Mouse (Mus musculus): Measurements from ENCODE around the gene Gm11444.

Gene Gm11444

GRCm38 (mm10) chr11:85835001-85835752, 15.0 kb downstream of the Gm11444 start:
- no peak for DNase-seq

GRCm38 (mm10) chr11:85834386-85834931, 15.7 kb downstream of the Gm11444 start:
- no peak for DNase-seq

- DNase-seq: no peak
Observed at GRCm38 (mm10) chr11:85833761-85834385, 16.3 kb downstream of the Gm11444 start.

- DNase-seq: no peak
Observed at GRCm38 (mm10) chr11:85833081-85833521, 17.0 kb downstream of the Gm11444 start.

- DNase-seq: peak; percentile 40
Observed at GRCm38 (mm10) chr11:85832231-85832924, 17.8 kb downstream of the Gm11444 start, which contains the start of gene Tbx2. Gene Tbx2, plus strand, starts transcription at chr11:85832551.

GRCm38 (mm10) chr11:85831656-85832230, 18.4 kb downstream of the Gm11444 start:
- no peak for DNase-seq

- no peak for DNase-seq
Observed at GRCm38 (mm10) chr11:85830901-85831341, 19.2 kb downstream of the Gm11444 start.

GRCm38 (mm10) chr11:85829520-85830440, 20.4 kb downstream of the Gm11444 start:
- DNase-seq: no peak

- DNase-seq: no peak
Observed at GRCm38 (mm10) chr11:85828691-85829519, 21.2 kb downstream of the Gm11444 start.

- no peak for DNase-seq
Observed at GRCm38 (mm10) chr11:85827342-85827741, 22.8 kb downstream of the Gm11444 start.

GRCm38 (mm10) chr11:85825823-85826222, 24.3 kb downstream of the Gm11444 start:
- no peak for DNase-seq

- no peak for DNase-seq
Observed at GRCm38 (mm10) chr11:85825031-85825430, 25.1 kb downstream of the Gm11444 start.

GRCm38 (mm10) chr11:85823794-85824193, 26.3 kb downstream of the Gm11444 start:
- DNase-seq: no peak

- peak; percentile 92 for DNase-seq
Observed at GRCm38 (mm10) chr11:85823181-85823580, 27.0 kb downstream of the Gm11444 start.

GRCm38 (mm10) chr11:85821659-85822058, 28.5 kb downstream of the Gm11444 start:
- DNase-seq: no peak

GRCm38 (mm10) chr11:85820959-85821358, 29.2 kb downstream of the Gm11444 start:
- no peak for DNase-seq

- DNase-seq: no peak
Observed at GRCm38 (mm10) chr11:85818401-85818800, 31.7 kb downstream of the Gm11444 start.

- no peak for DNase-seq
Observed at GRCm38 (mm10) chr11:85816471-85816870, 33.7 kb downstream of the Gm11444 start.

GRCm38 (mm10) chr11:85814678-85815077, 35.5 kb downstream of the Gm11444 start:
- DNase-seq: no peak

GRCm38 (mm10) chr11:85812201-85812966, 37.7 kb downstream of the Gm11444 start:
- DNase-seq: no peak

Measured in thymus, postnatal 4 days (tissue).